Mouse (Mus musculus) olfactory bulb, adult 2 months (tissue): ENCODE measurements around the gene Rhoh.

Experiments used
- CTCF ChIP-seq: fragments of 200-500 bp; IDR thresholded peaks from 2 replicates; pipeline ENCODE4 v1.5.1; 2012; ENCODE audit warnings: low read depth, mild to moderate bottlenecking, low read length, moderate library complexity; ENCODE audit not compliant: insufficient read depth
- POLR2A ChIP-seq: fragments of 200-500 bp; IDR thresholded peaks from 2 replicates; pipeline ENCODE4 v1.6.1; 2012; ENCODE audit warnings: mild to moderate bottlenecking, low read depth, low read length, moderate library complexity; ENCODE audit not compliant: insufficient read depth

- TF ChIP-seq CTCF = no peak
- no peak for TF ChIP-seq POLR2A
These were observed 3.1 kb upstream of the Rhoh start for GRCm38 (mm10) chr5:65857935-65858334.
